Mouse (Mus musculus) heart, embryonic 14.5 days (tissue): ENCODE results near the gene Pde11a. TPM values are rescaled to one million over a fixed set of nuclear protein-coding genes. Genes with fewer than 3 reads are reported as not detected.

Experiments used
- ATAC-seq: fragments of 200-750 bp; cut with Nextera tagmentation; 2 replicates; pipeline ENCODE4 v1.8.0; 2017; ENCODE audit warnings: low read depth, moderate TSS enrichment; ENCODE audit not compliant: insufficient number of reproducible peaks, insufficient read depth, low FRiP score
- H3K27ac ChIP-seq, 2 experiments: fragments of 200-500 bp in 1 of 2; fragments of 300-500 bp in 1 of 2; sonication (generic) in 1 of 2; replicated peaks in 1 of 2; 2 replicates each; pipeline ENCODE4 v1.5.1; 2012 to 2014; ENCODE audit warnings: low read depth in 2 of 2, low read length in 2 of 2, control low read depth in 1 of 2, mild to moderate bottlenecking in 1 of 2, mixed read lengths in 1 of 2; ENCODE audit not compliant: control insufficient read depth in 1 of 2, insufficient read depth in 1 of 2
- H3K27me3 ChIP-seq: fragments of 300-500 bp; sonication (generic); 2 replicates; pipeline ENCODE4 v1.6.1; 2014; ENCODE audit warnings: mild to moderate bottlenecking, low read length, control low read depth; ENCODE audit not compliant: control insufficient read depth, insufficient read depth
- H3K36me3 ChIP-seq: fragments of 300-500 bp; sonication (generic); 2 replicates; pipeline ENCODE4 v1.6.1; 2014; ENCODE audit warnings: mild to moderate bottlenecking, control low read depth, low read length, mixed read lengths; ENCODE audit not compliant: control insufficient read depth, insufficient read depth
- H3K4me1 ChIP-seq, 2 experiments: fragments of 200-500 bp in 1 of 2; fragments of 300-500 bp in 1 of 2; sonication (generic) in 1 of 2; 2 replicates each; pipeline ENCODE4 v1.6.1; 2012 to 2014; ENCODE audit warnings: low read length in 2 of 2, control low read depth in 1 of 2, mixed read lengths in 1 of 2; ENCODE audit not compliant: control insufficient read depth in 2 of 2, insufficient read depth in 2 of 2
- H3K4me2 ChIP-seq: fragments of 300-500 bp; sonication (generic); 2 replicates; pipeline ENCODE4 v1.6.1; 2014; ENCODE audit warnings: mild to moderate bottlenecking, low read length
- H3K4me3 ChIP-seq, 2 experiments: fragments of 200-500 bp in 1 of 2; fragments of 300-500 bp in 1 of 2; sonication (generic) in 1 of 2; 2 replicates each; pipeline ENCODE4 v1.5.1; 2012 to 2014; ENCODE audit warnings: low read length in 2 of 2, mild to moderate bottlenecking in 2 of 2, control low read depth in 1 of 2, low read depth in 1 of 2, moderate library complexity in 1 of 2; ENCODE audit not compliant: control insufficient read depth in 1 of 2, insufficient read depth in 1 of 2
- H3K9ac ChIP-seq: fragments of 300-500 bp; sonication (generic); 2 replicates; pipeline ENCODE4 v1.6.1; 2014; ENCODE audit warnings: mild to moderate bottlenecking, low read length
- H3K9me3 ChIP-seq: fragments of 300-500 bp; sonication (generic); 2 replicates; pipeline ENCODE4 v1.6.1; 2016; ENCODE audit warnings: low read length, control low read depth; ENCODE audit not compliant: control insufficient read depth
- WGBS: fragments of 180-500 bp; shearing (Covaris S2); extraction: QIAGEN DNeasy Blood & Tissue Kit; methylation state at CpG from one replicate; pipeline ENCODE4 v1.1.7; 2014; 5-methylcytosine and 5-hydroxymethylcytosine counted together
- polyA plus RNA-seq: library from polyadenylated mRNA; unstranded; fragments of >200 nt; fragmentation: Nextera tagmentation; extraction: Ambion mirVana; gene quantifications from 2 replicates; pipeline ENCODE4 v1.2.1, GENCODE M21; 2014

Gene Pde11a
- polyA plus RNA-seq, 1 experiment from 2014 or later = 0.08 TPM

DNA sequence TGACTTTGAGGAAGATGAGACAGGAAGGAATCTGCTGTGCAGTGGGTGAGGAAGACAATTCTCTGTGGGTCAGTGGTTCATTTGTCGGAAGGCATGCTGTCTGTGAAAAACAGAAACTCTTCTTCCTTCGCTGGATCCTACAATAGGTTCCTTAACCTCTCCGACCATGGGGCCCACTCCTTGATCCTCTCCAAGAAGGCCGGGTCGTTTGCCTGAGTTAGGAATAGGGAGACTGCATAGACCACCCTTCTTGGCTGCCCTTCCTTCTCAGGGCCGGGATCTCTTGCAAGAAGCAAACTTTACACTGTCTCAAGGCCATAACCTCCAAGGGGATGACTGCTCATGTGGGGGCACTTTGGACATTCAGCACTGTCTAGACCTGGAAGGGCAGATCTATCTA, 19.3 kb downstream of the Pde11a start:
- H3K4me2 ChIP-seq = no peak overlapping the region
- no peaks in the 10 kb centered on the region for H3K36me3 ChIP-seq
- H3K9me3 ChIP-seq = no peaks in the 10 kb centered on the region
- no peaks in the 10 kb centered on the region for H3K27me3 ChIP-seq
- H3K27ac ChIP-seq = no peak overlapping the region
- WGBS = 81% methylated on average over 6 of the region's 6 CpGs
- H3K4me1 ChIP-seq = no peaks in the 10 kb centered on the region
- no peak overlapping the region for H3K9ac ChIP-seq
- H3K4me3 ChIP-seq = no peak overlapping the region
- ATAC-seq = no peak

DNA sequence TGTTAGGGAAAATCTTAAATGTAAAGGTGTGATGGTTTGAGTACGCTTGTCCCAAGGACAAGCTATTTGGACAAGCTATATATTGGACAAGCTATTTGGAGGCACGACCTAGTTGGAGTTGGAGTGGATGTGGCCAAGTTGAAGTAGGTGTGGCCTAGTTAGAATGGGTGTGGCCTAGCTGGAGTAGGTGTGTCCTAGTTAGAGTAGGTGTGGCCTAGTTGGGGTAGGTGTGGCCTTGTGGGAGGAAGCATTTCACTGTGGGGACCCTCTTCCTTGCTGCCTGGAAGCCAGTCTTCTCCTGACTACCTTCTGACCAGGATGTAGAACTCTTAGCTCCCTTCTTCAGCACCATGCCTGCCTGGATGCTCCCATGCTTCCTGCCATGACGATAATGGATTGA, 50.9 kb downstream of the Pde11a start:
- ATAC-seq = no peak

DNA sequence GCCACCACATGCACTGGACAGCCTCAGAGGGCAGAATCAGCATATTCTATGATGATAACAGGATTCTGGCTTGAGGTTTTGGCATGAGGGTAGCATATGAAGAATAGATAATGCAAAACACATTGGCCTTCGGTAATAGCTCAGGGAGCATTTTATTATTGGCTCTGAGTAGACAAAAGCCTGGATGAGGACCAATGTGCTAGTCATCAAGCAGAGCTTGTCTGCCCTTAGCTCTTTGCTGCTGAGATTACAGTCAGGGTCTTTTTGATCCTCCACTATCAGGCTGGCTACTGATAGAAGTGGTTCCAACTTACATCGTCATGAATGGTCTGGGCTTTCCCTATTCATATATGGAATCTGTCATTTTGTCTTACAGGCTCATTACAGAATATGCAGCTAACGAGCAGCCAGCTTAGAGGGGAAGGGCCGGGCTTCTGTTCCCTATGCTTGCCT, 52.3 kb downstream of the Pde11a start:
- Histone ChIP-seq H3K27ac (0 out of 4 replicates have a peak overlapping the region, but pooled peaks of 1 of the 2 experiments have one; percentile 17), H3K4me1 (no peaks in the 10 kb centered on the region), H3K9me3 (no peaks in the 10 kb centered on the region), H3K4me2 (no peak overlapping the region), H3K9ac (no peak overlapping the region), H3K4me3 (no peak overlapping the region), H3K27me3 (no peaks in the 10 kb centered on the region), H3K36me3 (no peaks in the 10 kb centered on the region)
- 34% methylated on average over 4 of the region's 4 CpGs for WGBS
- no peak for ATAC-seq

More for the DNA sequence above, 50.9 kb downstream of the Pde11a start:
- Histone ChIP-seq H3K4me1 (no peaks in the 10 kb centered on the region), H3K36me3 (no peaks in the 10 kb centered on the region), H3K4me3 (no peak overlapping the region), H3K9me3 (no peaks in the 10 kb centered on the region), H3K9ac (no peak overlapping the region), H3K4me2 (no peak overlapping the region), H3K27me3 (no peaks in the 10 kb centered on the region), H3K27ac (no peak overlapping the region)
- WGBS = 84% methylated on average over 3 of the region's 3 CpGs

DNA sequence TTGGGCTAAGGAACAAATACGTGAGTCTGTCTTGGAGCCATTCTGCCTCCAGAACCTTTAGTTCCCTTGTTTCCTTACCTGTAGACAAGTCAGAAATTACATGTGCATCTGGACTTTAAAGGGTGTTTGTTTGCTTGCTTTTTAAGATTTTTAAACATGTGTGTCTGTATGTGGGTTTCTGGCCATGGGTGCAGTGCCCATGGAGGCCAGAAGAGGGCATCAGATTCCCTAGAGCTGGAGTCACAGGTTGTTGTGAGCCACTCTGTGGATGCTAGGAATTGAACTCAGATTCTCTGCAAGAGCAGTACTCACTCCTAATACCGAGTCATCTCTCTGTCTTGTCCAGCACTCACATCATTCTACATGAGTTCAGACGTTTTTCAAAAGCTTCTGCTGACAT, 53.4 kb downstream of the Pde11a start:
- Histone ChIP-seq H3K9me3 (no peaks in the 10 kb centered on the region), H3K27me3 (no peaks in the 10 kb centered on the region), H3K4me2 (no peak overlapping the region), H3K36me3 (no peaks in the 10 kb centered on the region), H3K9ac (no peak overlapping the region), H3K4me1 (no peaks in the 10 kb centered on the region), H3K27ac (no peak overlapping the region; a peak in 1 of 4 replicates), H3K4me3 (no peak overlapping the region)
- ATAC-seq = no peak
- WGBS = 81% methylated on average over 3 of the region's 3 CpGs

DNA sequence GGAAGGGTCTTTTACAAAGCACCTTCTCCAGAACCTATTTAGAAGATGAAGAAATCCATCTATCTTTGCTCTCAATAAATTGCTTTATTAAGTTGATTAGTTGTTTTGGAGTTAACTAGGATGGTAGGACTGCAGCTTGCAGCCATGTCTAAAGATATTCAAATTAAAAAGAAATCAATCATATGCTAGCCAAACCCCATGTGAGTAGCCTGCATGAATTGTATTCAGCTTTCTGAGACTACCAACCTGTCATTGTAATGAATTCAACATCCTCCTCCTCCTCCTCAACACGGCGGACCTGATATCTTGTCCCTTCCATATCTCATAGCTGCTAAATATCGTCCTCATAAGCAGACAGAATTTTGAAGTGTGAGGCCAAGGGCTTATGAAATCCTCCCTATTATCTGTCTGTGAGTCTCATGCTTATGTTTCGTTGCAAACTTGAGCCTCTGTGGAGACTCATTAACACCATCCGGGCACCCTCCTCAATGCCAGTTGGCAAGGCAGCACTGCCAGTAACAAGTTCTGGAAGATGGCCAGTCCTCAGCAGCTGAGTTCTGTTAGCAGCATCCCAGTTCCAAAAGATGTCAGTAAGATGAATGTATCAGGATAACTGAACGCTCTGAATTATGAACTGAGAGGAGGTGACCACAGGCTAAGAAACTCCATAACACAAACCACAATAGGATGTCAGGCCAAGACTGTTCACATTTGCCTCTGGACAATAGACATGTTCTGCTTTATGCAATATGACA, 55.0 kb downstream of the Pde11a start:
- ATAC-seq = no peak
- Histone ChIP-seq H3K9me3 (no peaks in the 10 kb centered on the region), H3K36me3 (no peaks in the 10 kb centered on the region), H3K4me2 (no peak overlapping the region), H3K9ac (no peak overlapping the region), H3K4me3 (no peak overlapping the region), H3K4me1 (no peaks in the 10 kb centered on the region), H3K27ac (no peak overlapping the region), H3K27me3 (no peaks in the 10 kb centered on the region)
- 64% methylated on average over 6 of the region's 6 CpGs for WGBS

DNA sequence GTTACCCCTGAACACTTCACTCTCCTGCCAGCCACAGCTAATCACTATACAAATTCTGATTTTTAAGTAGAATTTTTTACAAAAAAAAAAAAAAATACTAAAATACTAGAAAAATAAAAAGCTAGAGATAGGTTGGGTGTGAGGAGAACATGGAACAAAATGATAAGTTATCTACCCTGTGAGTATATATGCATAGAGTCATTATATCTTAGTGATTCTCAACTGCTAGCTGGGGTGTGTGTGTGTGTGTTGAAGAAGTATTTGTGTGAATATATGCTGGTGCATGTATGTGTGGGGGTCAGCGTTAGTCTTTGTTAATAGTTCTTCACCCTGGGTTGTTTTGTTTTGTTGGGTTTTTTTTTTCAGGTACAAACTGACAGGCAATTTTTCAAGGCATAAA, 69.1 kb downstream of the Pde11a start:
- Histone ChIP-seq H3K4me2 (no peak overlapping the region), H3K9ac (no peak overlapping the region), H3K27ac (no peak overlapping the region), H3K4me3 (no peak overlapping the region), H3K27me3 (no peaks in the 10 kb centered on the region), H3K4me1 (no peaks in the 10 kb centered on the region), H3K36me3 (no peaks in the 10 kb centered on the region), H3K9me3 (no peaks in the 10 kb centered on the region)
- WGBS = 90% methylated on average over 1 of the region's 1 CpGs
- no peak for ATAC-seq

DNA sequence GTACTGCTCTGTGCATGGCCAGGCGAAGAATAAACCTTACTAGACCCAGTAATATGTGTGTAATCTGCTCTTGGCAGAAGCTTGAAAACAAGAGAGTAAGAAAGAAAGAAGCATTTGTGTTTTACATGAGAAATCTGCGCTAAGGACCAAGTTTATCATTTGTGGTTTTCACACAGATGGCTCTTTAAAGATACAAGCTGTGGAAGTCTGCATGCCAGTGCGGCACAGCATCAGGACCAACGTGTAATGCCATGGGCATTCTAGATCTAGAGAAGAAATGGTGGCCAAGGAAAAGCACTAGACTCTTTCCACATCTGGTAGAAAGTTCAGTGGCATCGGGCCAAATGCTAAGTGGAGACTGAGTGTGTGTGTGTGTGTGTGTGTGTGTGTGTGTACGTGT, 71.2 kb downstream of the Pde11a start:
- Histone ChIP-seq H3K4me1 (no peaks in the 10 kb centered on the region), H3K27me3 (no peaks in the 10 kb centered on the region), H3K27ac (no peak overlapping the region), H3K9me3 (no peaks in the 10 kb centered on the region), H3K4me3 (no peak overlapping the region), H3K4me2 (no peak overlapping the region), H3K36me3 (no peaks in the 10 kb centered on the region), H3K9ac (no peak overlapping the region)
- no peak for ATAC-seq
- 85% methylated on average over 6 of the region's 6 CpGs for WGBS

DNA sequence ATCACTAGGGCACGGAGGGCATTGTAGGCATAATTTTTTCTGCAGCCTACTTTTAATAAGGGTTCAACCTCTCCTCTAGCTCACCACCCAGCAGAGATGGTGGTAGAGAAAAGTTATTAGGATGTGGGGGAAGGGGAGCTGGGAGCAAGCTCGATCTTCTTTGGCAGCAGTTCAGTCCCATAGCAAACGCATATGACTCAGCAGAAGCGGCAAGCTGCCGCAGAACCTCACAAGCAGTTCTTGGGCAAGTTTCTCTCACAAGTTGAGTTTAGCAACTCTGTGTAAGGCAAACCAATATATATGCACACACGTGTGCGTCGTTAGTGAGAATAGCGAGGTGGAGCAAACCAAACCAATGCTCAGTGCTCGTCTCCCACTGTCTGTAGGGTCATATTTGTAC, 72.0 kb downstream of the Pde11a start:
- H3K36me3 ChIP-seq = no peaks in the 10 kb centered on the region
- no peak overlapping the region for H3K4me2 ChIP-seq
- no peak overlapping the region for H3K27ac ChIP-seq
- WGBS = 85% methylated on average over 10 of the region's 10 CpGs
- H3K4me1 ChIP-seq = no peaks in the 10 kb centered on the region
- no peaks in the 10 kb centered on the region for H3K27me3 ChIP-seq
- no peak overlapping the region for H3K4me3 ChIP-seq
- no peak for ATAC-seq
- no peaks in the 10 kb centered on the region for H3K9me3 ChIP-seq
- no peak overlapping the region for H3K9ac ChIP-seq
